Mouse (Mus musculus) kidney, embryonic 14.5 days (tissue): Measurements from ENCODE around the gene Cblc. TPM values are rescaled to one million over a fixed set of nuclear protein-coding genes. Genes with fewer than 3 reads are reported as not detected.
"Not testable (repeated sequence)": the region's sequence is repeated elsewhere in the genome, so short reads cannot be mapped to it uniquely, and the experiment has no call there.

Experiments
- ATAC-seq: fragments of 200-750 bp; cut with Nextera tagmentation; 2 replicates; pipeline ENCODE4 v1.8.0; 2017; ENCODE audit warnings: moderate number of reproducible peaks, mild to moderate bottlenecking, moderate TSS enrichment, moderate library complexity; ENCODE audit not compliant: low FRiP score, low TSS enrichment
- H3K27ac ChIP-seq: fragments of 300-500 bp; sonication (generic); 2 replicates; pipeline ENCODE4 v1.5.1; 2014; ENCODE audit warnings: low read depth, mild to moderate bottlenecking, low read length, moderate library complexity, mixed read lengths
- H3K27me3 ChIP-seq: fragments of 300-500 bp; sonication (generic); 2 replicates; pipeline ENCODE4 v1.6.1; 2014; ENCODE audit warnings: mild to moderate bottlenecking, low read length; ENCODE audit not compliant: control insufficient read depth, insufficient read depth
- H3K36me3 ChIP-seq: fragments of 300-500 bp; sonication (generic); 2 replicates; pipeline ENCODE4 v1.6.1; 2014; ENCODE audit warnings: low read length, mixed read lengths; ENCODE audit not compliant: control insufficient read depth, insufficient read depth
- H3K4me1 ChIP-seq: fragments of 300-500 bp; sonication (generic); 2 replicates; pipeline ENCODE4 v1.6.1; 2014; ENCODE audit warnings: low read length, mixed read lengths; ENCODE audit not compliant: control insufficient read depth, insufficient read depth
- H3K4me2 ChIP-seq: fragments of 300-500 bp; sonication (generic); replicated peaks from 2 replicates; pipeline ENCODE4 v1.6.1; 2014; ENCODE audit warnings: low read depth, mild to moderate bottlenecking, low read length
- H3K4me3 ChIP-seq: fragments of 300-500 bp; sonication (generic); 2 replicates; pipeline ENCODE4 v1.5.1; 2014; ENCODE audit warnings: mild to moderate bottlenecking, low read length
- H3K9ac ChIP-seq: fragments of 300-500 bp; sonication (generic); 2 replicates; pipeline ENCODE4 v1.6.1; 2014; ENCODE audit warnings: low read depth, mild to moderate bottlenecking, low read length, moderate library complexity
- H3K9me3 ChIP-seq: fragments of 300-500 bp; sonication (generic); 2 replicates; pipeline ENCODE4 v1.6.1; 2016; ENCODE audit warnings: low read length; ENCODE audit not compliant: control insufficient read depth
- WGBS: fragments of 180-500 bp; shearing (Covaris S2); extraction: QIAGEN DNeasy Blood & Tissue Kit; methylation state at CpG from one replicate; pipeline ENCODE4 v1.1.7; 2014; 5-methylcytosine and 5-hydroxymethylcytosine counted together
- polyA plus RNA-seq: library from polyadenylated mRNA; unstranded; fragments of >200 nt; fragmentation: Nextera tagmentation; extraction: Ambion mirVana; gene quantifications from 2 replicates; pipeline ENCODE4 v1.2.1, GENCODE M21; 2014

Cblc gene
- polyA plus RNA-seq, 1 experiment from 2014 or later = 7.3 TPM

DNA sequence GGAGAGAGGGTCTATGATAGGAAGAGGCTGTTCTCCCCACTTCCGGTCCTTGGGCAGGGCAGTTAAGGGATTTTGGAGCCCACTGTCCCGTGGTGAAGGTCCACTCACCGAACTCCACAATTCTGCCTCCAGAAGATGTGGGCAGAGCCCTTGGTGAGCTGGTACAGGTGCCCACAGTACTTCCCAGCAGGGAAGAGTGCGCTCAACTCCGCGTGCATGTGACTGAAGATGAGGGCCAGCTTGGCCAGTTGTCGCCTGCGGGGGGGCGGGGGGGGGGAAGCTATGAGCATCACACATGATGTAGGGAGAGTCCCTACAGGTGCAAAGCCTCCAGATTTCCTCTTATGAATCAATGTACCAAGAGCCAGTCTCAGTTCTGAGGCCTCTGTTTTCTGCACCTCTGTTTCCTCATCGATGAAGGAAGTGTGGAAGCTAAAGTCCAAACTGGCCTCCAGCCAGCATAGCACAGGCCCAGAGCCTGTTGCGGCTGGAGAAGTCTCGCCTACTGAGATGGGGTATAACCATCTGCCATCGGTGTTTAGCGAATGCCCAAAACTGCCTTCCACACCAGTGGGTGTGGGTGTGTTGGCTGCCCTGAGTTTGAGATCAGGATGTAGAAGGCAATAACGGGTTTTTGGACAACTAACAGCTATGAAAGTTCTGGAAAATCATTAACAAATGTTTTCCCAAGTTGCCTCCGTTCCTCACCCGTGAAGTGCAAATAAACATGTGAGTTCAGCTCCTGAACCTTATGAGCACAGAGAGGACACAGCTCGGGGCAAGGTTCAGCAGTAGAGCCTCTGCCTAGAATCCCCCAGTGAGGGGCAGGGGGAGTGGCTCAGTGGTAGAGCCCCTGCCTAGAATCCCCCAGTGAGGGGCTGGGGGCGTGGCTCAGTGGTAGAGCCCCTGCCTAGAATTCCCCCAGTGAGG lies 3.6 kb downstream of the Cblc start:
- WGBS = 88% methylated on average over 19 of the region's 19 CpGs
- H3K4me2 ChIP-seq = no peak overlapping the region
- no peak for ATAC-seq
- no peaks in the 10 kb centered on the region for H3K36me3 ChIP-seq
- H3K27ac ChIP-seq = no peak overlapping the region
- H3K9me3 ChIP-seq = no peaks in the 10 kb centered on the region
- H3K9ac ChIP-seq = no peak overlapping the region
- no peak overlapping the region for H3K4me3 ChIP-seq
- peaks cover 11% of the 10 kb centered on the region for H3K27me3 ChIP-seq
- H3K4me1 ChIP-seq = no peaks in the 10 kb centered on the region

GRCm38 (mm10) chr7:19791504-19791903 lies 5.1 kb downstream of the Cblc start:
- not testable (repeated sequence) for H3K4me3 ChIP-seq, H3K27me3 ChIP-seq, H3K36me3 ChIP-seq, H3K27ac ChIP-seq, H3K9me3 ChIP-seq, ATAC-seq, H3K9ac ChIP-seq, H3K4me2 ChIP-seq, H3K4me1 ChIP-seq
- whole genome bisulfite sequencing = 89% methylated on average over 2 of the region's 2 CpGs

GRCm38 (mm10) chr7:19789904-19790347 lies 6.7 kb downstream of the Cblc start:
- peak; percentile 69 for ATAC-seq
- Histone ChIP-seq H3K4me2 (peak overlapping the region; percentile 42), H3K9me3 (no peaks in the 10 kb centered on the region), H3K4me1 (no peaks in the 10 kb centered on the region), H3K36me3 (no peaks in the 10 kb centered on the region), H3K27me3 (no peaks in the 10 kb centered on the region), H3K27ac (no peak overlapping the region; the same call in 1 of the 2 replicates), H3K4me3 (peak overlapping the region; percentile 35), H3K9ac (peak overlapping the region; percentile 57; the same call in 1 of the 2 replicates)
- WGBS = 3% methylated on average over 19 of the region's 19 CpGs

GRCm38 (mm10) chr7:19785874-19786458 lies 10.6 kb downstream of the Cblc start:
- 40% methylated on average over 12 of the region's 12 CpGs for WGBS
- Histone ChIP-seq H3K9me3 (no peaks in the 10 kb centered on the region), H3K9ac (no peak overlapping the region), H3K4me3 (no peak overlapping the region), H3K36me3 (no peaks in the 10 kb centered on the region), H3K4me2 (no peak overlapping the region), H3K4me1 (no peaks in the 10 kb centered on the region), H3K27me3 (no peaks in the 10 kb centered on the region), H3K27ac (no peak overlapping the region)
- ATAC-seq = no peak

- no peak overlapping the region for H3K27ac ChIP-seq
- no peaks in the 10 kb centered on the region; the same call in 1 of the 2 replicates for H3K9me3 ChIP-seq
- no peaks in the 10 kb centered on the region for H3K4me1 ChIP-seq
- no peaks in the 10 kb centered on the region for H3K27me3 ChIP-seq
- H3K4me2 ChIP-seq = no peak overlapping the region
- ATAC-seq = no peak
- H3K9ac ChIP-seq = no peak overlapping the region
- H3K36me3 ChIP-seq = no peaks in the 10 kb centered on the region
- H3K4me3 ChIP-seq = no peak overlapping the region
- WGBS = 38% methylated on average over 11 of the region's 11 CpGs
These were observed 11.7 kb downstream of the Cblc start for GRCm38 (mm10) chr7:19784764-19785535.

GRCm38 (mm10) chr7:19783630-19784029 lies 13.0 kb downstream of the Cblc start:
- Histone ChIP-seq H3K4me1 (no peaks in the 10 kb centered on the region), H3K9ac (no peak overlapping the region), H3K4me3 (no peak overlapping the region), H3K27me3 (no peaks in the 10 kb centered on the region), H3K4me2 (no peak overlapping the region), H3K36me3 (no peaks in the 10 kb centered on the region), H3K27ac (no peak overlapping the region), H3K9me3 (no peaks in the 10 kb centered on the region; the same call in 1 of the 2 replicates)
- ATAC-seq = no peak
- WGBS = 72% methylated on average over 8 of the region's 8 CpGs

- WGBS = 96% methylated on average over 4 of the region's 4 CpGs
- no peaks in the 10 kb centered on the region for H3K27me3 ChIP-seq
- no peaks in the 10 kb centered on the region; the same call in 1 of the 2 replicates for H3K9me3 ChIP-seq
- no peaks in the 10 kb centered on the region for H3K36me3 ChIP-seq
- no peak overlapping the region for H3K27ac ChIP-seq
- no peak overlapping the region for H3K9ac ChIP-seq
- no peak for ATAC-seq
- H3K4me3 ChIP-seq = no peak overlapping the region
- no peaks in the 10 kb centered on the region for H3K4me1 ChIP-seq
- no peak overlapping the region for H3K4me2 ChIP-seq
These were observed 14.0 kb downstream of the Cblc start for GRCm38 (mm10) chr7:19782645-19783044.

DNA sequence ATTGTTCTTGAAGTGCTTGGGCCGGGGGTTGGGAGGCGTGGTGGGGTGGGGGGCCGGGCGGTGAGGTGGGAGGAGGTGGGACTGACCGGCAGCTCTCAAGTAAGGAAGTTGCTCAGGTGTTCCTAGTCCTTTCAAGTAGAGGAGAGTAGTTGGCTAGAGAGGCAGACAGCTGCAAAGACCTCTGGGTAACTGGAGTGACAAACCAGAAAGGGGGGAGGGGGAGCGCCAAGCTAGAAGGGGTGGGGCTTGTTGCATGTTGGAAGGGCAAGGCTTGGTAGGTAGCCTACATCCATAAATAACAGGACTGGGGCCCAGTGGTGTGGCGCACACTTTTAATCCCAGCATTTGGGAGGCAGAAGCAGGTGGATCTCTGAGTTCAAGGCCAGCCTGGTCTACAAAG lies 14.9 kb downstream of the Cblc start:
- H3K4me1 ChIP-seq = no peaks in the 10 kb centered on the region
- WGBS = 87% methylated on average over 7 of the region's 7 CpGs
- no peak overlapping the region for H3K27ac ChIP-seq
- no peak for ATAC-seq
- no peaks in the 10 kb centered on the region; the same call in 1 of the 2 replicates for H3K9me3 ChIP-seq
- H3K27me3 ChIP-seq = no peaks in the 10 kb centered on the region
- no peak overlapping the region for H3K4me3 ChIP-seq
- no peak overlapping the region for H3K9ac ChIP-seq
- H3K36me3 ChIP-seq = no peaks in the 10 kb centered on the region
- H3K4me2 ChIP-seq = no peak overlapping the region
